Mouse (Mus musculus): ENCODE measurements around the gene Adar. TPM values are rescaled to one million over a fixed set of nuclear protein-coding genes. Genes with fewer than 3 reads are reported as not detected.

The Adar gene
- polyA plus RNA-seq, 1 experiment, result 6.2 TPM

- Histone ChIP-seq H3K4me3 (ENCODE audit: control insufficient read depth, low read depth, low read length) (no peak overlapping the region), H3K4me1 (ENCODE audit: control insufficient read depth, insufficient read depth, low read length) (peaks cover 2% of the 10 kb centered on the region; the same call in 1 of the 2 replicates), H3K36me3 (ENCODE audit: control insufficient read depth, insufficient read depth, low read length) (no peaks in the 10 kb centered on the region), H3K27me3 (ENCODE audit: control insufficient read depth, insufficient read depth, low read length) (no peaks in the 10 kb centered on the region), H3K27ac (ENCODE audit: control insufficient read depth, insufficient read depth, low read depth, low read length) (no peak overlapping the region)
- TF ChIP-seq POLR2A (IDR thresholded peaks at IDR 0.05; ENCODE audit: control insufficient read depth, low read depth, low read length) (no peak), CTCF (IDR thresholded peaks at IDR 0.05; ENCODE audit: control insufficient read depth, insufficient read depth, insufficient replicate concordance, low read depth, low read length) (no peak)
These were observed 88.1 kb downstream of the Adar start for GRCm38 (mm10) chr3:89802876-89803275.

Other genes with a start within 250 kb of the Adar start
- gene Kcnn3, start 194.9 kb upstream of the Adar start, polyA plus RNA-seq (2012; rRNA removed), result 1.7 and 2.3 TPM in 2 replicates
- 4.2 and 4.5 TPM in 2 replicates for gene Chrnb2, start 49.6 kb downstream of the Adar start, polyA plus RNA-seq (2012; rRNA removed)
- gene Ube2q1, start 58.6 kb downstream of the Adar start, polyA plus RNA-seq (2012; rRNA removed), result 19.7 and 20.5 TPM in 2 replicates
- 0.12 and 0.24 TPM in 2 replicates for gene She, start 116.3 kb downstream of the Adar start, polyA plus RNA-seq (2012; rRNA removed)
- gene Il6ra, start 198.2 kb downstream of the Adar start, polyA plus RNA-seq (2012; rRNA removed), result 0.93 and 1.1 TPM in 2 replicates
- 26.9 and 39.9 TPM in 2 replicates for gene Atp8b2, start 248.5 kb downstream of the Adar start, polyA plus RNA-seq (2012; rRNA removed)

Measured in testis, adult 2 months (tissue).